Mouse (Mus musculus): ENCODE data around the gene Trim54. TPM values are rescaled to one million over a fixed set of nuclear protein-coding genes. Genes with fewer than 3 reads are reported as not detected.

Trim54 gene
- polyA plus RNA-seq, 1 experiment from 2014 or later = 16.3 TPM

DNA sequence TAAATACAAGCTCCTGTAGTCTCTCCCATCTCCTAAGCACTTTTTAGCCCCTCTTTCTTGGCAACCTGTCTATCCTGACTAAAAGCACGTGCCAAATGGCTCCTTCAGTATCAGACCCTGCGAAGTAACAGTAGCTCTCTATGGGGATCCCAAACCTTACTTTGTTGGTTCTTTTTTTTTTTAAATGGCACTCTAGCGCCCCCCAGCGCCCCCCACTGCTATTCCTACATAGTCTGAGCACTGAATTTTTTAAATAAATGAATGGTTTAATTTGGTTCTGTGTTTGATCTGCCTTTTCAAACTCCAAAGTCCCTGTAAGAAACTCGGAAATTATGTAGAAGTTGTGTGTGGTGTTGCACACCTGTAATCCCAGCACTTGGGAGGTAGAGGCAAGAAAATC lies 9.5 kb downstream of the Trim54 start:
- DNase-seq (ENCODE audit: low spot score) = no peak
- no peak overlapping the region for H3K9ac ChIP-seq (ENCODE audit: low read depth, low read length)
- no peaks in the 10 kb centered on the region for H3K36me3 ChIP-seq (ENCODE audit: control insufficient read depth, insufficient read depth, low read length)
- 43% methylated on average over 5 of the region's 5 CpGs for WGBS
- H3K27ac ChIP-seq (replicated peaks; ENCODE audit: low read depth, low read length) = no peak overlapping the region
- H3K27me3 ChIP-seq (replicated peaks; ENCODE audit: control insufficient read depth, insufficient read depth, low read length) = no peaks in the 10 kb centered on the region
- no peaks in the 10 kb centered on the region for H3K4me1 ChIP-seq (ENCODE audit: control insufficient read depth, insufficient read depth, low read length)
- no peak overlapping the region for H3K4me2 ChIP-seq (ENCODE audit: low read depth, low read length)
- H3K4me3 ChIP-seq (ENCODE audit: low read depth, low read length) = no peak overlapping the region
- no peaks in the 10 kb centered on the region for H3K9me3 ChIP-seq (ENCODE audit: control insufficient read depth, low read length)
- ATAC-seq (ENCODE audit: low read depth) = no peak

DNA sequence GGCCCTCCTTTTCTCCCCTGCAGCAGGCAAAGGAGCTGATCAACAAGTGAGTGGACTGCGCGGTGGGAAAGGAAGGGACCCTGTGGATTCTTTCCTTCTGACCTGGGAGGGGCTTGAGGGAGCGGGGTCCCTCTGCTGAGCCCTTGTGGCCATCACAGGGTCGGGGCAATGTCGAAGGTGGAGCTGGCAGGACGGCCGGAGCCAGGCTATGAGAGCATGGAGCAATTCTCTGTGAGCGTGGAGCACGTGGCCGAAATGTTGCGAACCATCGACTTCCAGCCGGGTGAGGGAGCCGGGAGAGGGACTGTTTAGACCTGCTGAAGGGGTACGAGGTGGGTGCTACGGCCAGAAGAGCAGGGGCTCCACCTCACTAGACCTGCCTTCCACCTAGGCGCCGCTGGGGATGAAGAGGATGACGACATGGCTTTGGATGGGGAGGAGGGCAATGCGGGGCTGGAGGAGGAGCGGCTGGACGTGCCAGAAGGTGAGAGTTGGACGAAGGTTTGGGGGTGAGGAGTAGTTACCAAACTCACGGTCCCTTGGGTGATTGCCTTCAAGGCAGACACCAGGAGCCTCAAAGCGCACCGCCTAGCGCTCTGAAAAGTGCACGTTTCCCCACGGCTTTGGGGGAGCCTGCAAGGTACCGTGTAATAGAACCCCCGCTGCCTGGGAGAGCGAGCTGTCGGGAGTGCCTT lies 20.4 kb downstream of the Trim54 start:
- 0 out of 2 replicates have a peak, but pooled peaks have one; percentile 30 for ATAC-seq (ENCODE audit: low read depth)
- Histone ChIP-seq H3K27me3 (replicated peaks; ENCODE audit: control insufficient read depth, insufficient read depth, low read length) (peaks cover 66% of the 10 kb centered on the region), H3K27ac (replicated peaks; ENCODE audit: low read depth, low read length) (no peak overlapping the region), H3K9me3 (ENCODE audit: control insufficient read depth, low read length) (no peaks in the 10 kb centered on the region), H3K9ac (ENCODE audit: low read depth, low read length) (no peak overlapping the region), H3K4me3 (ENCODE audit: low read depth, low read length) (no peak overlapping the region), H3K4me2 (ENCODE audit: low read depth, low read length) (peak overlapping the region; percentile 38; the same call in 1 of the 2 replicates), H3K4me1 (ENCODE audit: control insufficient read depth, insufficient read depth, low read length) (no peaks in the 10 kb centered on the region), H3K36me3 (ENCODE audit: control insufficient read depth, insufficient read depth, low read length) (0 out of 2 replicates have a peak, but pooled peaks cover 8% of the 10 kb centered on the region)
- no peak for DNase-seq (ENCODE audit: low spot score)
- 2% methylated on average over 28 of the region's 33 CpGs for WGBS

DNA sequence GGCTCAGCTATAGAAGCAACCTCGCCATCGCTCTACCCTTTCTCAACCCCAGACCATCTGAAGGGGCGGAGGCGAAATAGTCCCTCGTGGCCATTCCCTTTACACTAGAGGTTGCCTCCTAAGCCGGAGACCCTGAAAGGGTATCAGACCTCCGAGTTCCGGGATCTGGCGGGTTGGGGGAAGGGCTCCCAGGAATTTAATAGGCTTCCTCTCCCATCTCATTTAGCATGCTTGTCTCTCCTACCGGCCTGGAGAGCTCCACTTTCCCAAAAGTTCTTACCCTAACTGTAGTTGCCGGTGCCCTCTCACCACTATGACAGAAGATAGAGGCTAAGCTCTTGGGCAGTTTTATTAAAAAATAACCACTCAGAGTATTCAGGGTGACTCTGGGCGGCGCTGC lies 21.1 kb downstream of the Trim54 start:
- Histone ChIP-seq H3K36me3 (ENCODE audit: control insufficient read depth, insufficient read depth, low read length) (0 out of 2 replicates have a peak, but pooled peaks cover 10% of the 10 kb centered on the region), H3K27ac (replicated peaks; ENCODE audit: low read depth, low read length) (no peak overlapping the region), H3K4me1 (ENCODE audit: control insufficient read depth, insufficient read depth, low read length) (no peaks in the 10 kb centered on the region), H3K27me3 (replicated peaks; ENCODE audit: control insufficient read depth, insufficient read depth, low read length) (peaks cover 66% of the 10 kb centered on the region), H3K4me3 (ENCODE audit: low read depth, low read length) (peak overlapping the region; percentile 21), H3K4me2 (ENCODE audit: low read depth, low read length) (peak overlapping the region; percentile 38), H3K9ac (ENCODE audit: low read depth, low read length) (no peak overlapping the region), H3K9me3 (ENCODE audit: control insufficient read depth, low read length) (no peaks in the 10 kb centered on the region)
- DNase-seq (ENCODE audit: low spot score) (no peak), ATAC-seq (ENCODE audit: low read depth) (no peak)
- WGBS = under 1% methylated on average over 12 of the region's 13 CpGs

DNA sequence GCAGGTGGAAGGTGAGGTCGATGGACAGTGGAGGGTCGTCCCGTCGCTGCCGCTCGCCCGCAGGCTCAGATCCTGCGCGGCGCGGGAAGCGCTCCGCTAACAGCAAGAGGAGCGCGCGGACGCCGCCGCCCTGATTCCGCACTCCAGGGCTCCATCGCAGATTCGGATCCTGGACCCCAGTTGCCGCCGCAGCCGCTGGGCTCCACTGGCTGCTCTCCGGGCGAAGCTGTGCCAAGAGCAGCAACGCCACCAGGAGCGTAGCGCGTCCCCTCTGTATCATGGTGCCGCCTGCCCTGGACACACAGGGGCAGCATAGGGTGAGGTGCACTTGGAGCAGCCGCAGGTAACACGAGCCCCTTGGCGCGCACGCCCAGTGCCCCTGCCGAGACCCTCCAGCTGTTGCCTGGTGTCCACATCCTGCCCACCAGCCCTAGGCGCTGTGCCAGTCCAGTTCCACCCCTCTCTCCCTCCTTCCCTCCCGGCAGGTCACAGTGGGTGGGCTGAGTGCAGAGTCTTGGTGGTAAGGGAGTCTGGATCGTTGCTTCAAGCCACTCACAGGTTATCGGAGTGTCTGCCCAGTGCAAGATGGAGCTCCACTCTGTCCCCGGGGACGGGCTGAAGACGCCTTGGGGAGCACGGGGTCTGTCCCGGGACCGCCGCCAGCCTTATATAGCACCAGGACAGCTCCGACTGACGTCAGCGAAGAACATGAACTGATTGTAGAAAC lies 21.9 kb downstream of the Trim54 start, which contains the start of gene Ucn:
TSS of gene Ucn (minus strand) at position 589 of the 727 bp plus-strand sequence.
- DNase-seq (ENCODE audit: low spot score) (peak; percentile 20), ATAC-seq (ENCODE audit: low read depth) (no peak; the same call in 1 of the 2 replicates)
- no peaks in the 10 kb centered on the region for H3K4me1 ChIP-seq (ENCODE audit: control insufficient read depth, insufficient read depth, low read length)
- no peak within 1 kb of the TSS for H3K27ac ChIP-seq (replicated peaks; ENCODE audit: low read depth, low read length)
- no peaks in the 10 kb centered on the region for H3K9me3 ChIP-seq (ENCODE audit: control insufficient read depth, low read length)
- 2% methylated on average over 33 of the region's 52 CpGs for WGBS
- no peak within 1 kb of the TSS for H3K9ac ChIP-seq (ENCODE audit: low read depth, low read length)
- peaks cover 12% of the 10 kb centered on the region for H3K36me3 ChIP-seq (ENCODE audit: control insufficient read depth, insufficient read depth, low read length)
- H3K4me3 ChIP-seq (ENCODE audit: low read depth, low read length) = peak within 1 kb of the TSS; percentile 21
- peaks cover 66% of the 10 kb centered on the region for H3K27me3 ChIP-seq (replicated peaks; ENCODE audit: control insufficient read depth, insufficient read depth, low read length)
- peak within 1 kb of the TSS; percentile 38 for H3K4me2 ChIP-seq (ENCODE audit: low read depth, low read length)

DNA sequence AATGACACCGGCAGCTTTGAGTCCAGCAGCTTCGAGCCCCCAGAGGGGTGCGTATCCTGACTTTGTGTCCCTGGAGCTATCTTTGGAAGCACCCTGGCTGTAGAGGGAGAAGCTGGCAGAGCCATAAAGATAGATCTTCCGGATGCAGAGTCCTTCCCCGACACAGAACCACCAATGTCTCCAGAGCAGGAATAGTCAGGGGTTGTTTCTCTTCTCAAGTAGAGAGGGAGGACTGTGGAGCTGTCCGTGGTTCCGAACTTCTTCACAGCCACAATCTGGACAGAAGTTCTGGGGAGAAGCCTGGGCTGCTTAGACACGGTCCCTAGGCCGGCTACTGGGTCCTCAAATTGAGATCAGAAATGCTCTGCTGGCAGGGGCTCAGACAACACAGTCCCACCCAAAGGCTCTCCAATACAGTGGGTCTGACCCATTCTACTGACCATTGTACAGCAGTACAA lies 22.5 kb downstream of the Trim54 start:
- H3K4me1 ChIP-seq (ENCODE audit: control insufficient read depth, insufficient read depth, low read length) = no peaks in the 10 kb centered on the region
- no peak overlapping the region for H3K27ac ChIP-seq (replicated peaks; ENCODE audit: low read depth, low read length)
- 14% methylated on average over 9 of the region's 9 CpGs for WGBS
- DNase-seq (ENCODE audit: low spot score) (peak; percentile 48), ATAC-seq (ENCODE audit: low read depth) (no peak)
- H3K9ac ChIP-seq (ENCODE audit: low read depth, low read length) = no peak overlapping the region
- peak overlapping the region; percentile 38; the same call in 1 of the 2 replicates for H3K4me2 ChIP-seq (ENCODE audit: low read depth, low read length)
- peak overlapping the region; percentile 21; the same call in 1 of the 2 replicates for H3K4me3 ChIP-seq (ENCODE audit: low read depth, low read length)
- H3K36me3 ChIP-seq (ENCODE audit: control insufficient read depth, insufficient read depth, low read length) = peaks cover 14% of the 10 kb centered on the region
- no peaks in the 10 kb centered on the region for H3K9me3 ChIP-seq (ENCODE audit: control insufficient read depth, low read length)
- H3K27me3 ChIP-seq (replicated peaks; ENCODE audit: control insufficient read depth, insufficient read depth, low read length) = peaks cover 61% of the 10 kb centered on the region

DNA sequence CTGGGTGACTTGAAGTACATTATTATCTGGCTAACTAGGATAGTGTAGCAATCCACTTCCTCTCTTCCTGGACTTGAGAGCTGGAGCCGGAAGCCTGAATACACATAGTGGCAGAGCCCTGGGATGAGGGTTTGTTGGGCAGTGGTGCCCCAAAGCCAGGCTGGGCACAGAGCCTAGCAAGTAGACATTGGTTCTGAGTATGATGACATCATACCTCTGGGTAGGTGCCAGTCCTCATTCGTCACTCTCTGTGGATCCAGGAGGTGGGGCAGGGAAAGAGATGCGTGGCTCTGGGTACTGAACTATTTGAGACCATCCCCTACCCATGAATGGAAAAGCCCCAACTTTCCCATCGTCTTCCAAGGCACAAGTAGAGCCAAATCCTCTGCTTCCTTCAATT lies 33.3 kb downstream of the Trim54 start:
- no peak overlapping the region for H3K9ac ChIP-seq (ENCODE audit: low read depth, low read length)
- no peaks in the 10 kb centered on the region for H3K9me3 ChIP-seq (ENCODE audit: control insufficient read depth, low read length)
- ATAC-seq (ENCODE audit: low read depth) (no peak), DNase-seq (ENCODE audit: low spot score) (no peak)
- H3K4me3 ChIP-seq (ENCODE audit: low read depth, low read length) = no peak overlapping the region
- H3K36me3 ChIP-seq (ENCODE audit: control insufficient read depth, insufficient read depth, low read length) = peaks cover 30% of the 10 kb centered on the region; the same call in 1 of the 2 replicates
- H3K27ac ChIP-seq (replicated peaks; ENCODE audit: low read depth, low read length) = no peak overlapping the region
- H3K27me3 ChIP-seq (replicated peaks; ENCODE audit: control insufficient read depth, insufficient read depth, low read length) = no peaks in the 10 kb centered on the region
- peaks cover 5% of the 10 kb centered on the region; the same call in 1 of the 2 replicates for H3K4me1 ChIP-seq (ENCODE audit: control insufficient read depth, insufficient read depth, low read length)
- no peak overlapping the region for H3K4me2 ChIP-seq (ENCODE audit: low read depth, low read length)
- 90% methylated on average over 4 of the region's 4 CpGs for WGBS

DNA sequence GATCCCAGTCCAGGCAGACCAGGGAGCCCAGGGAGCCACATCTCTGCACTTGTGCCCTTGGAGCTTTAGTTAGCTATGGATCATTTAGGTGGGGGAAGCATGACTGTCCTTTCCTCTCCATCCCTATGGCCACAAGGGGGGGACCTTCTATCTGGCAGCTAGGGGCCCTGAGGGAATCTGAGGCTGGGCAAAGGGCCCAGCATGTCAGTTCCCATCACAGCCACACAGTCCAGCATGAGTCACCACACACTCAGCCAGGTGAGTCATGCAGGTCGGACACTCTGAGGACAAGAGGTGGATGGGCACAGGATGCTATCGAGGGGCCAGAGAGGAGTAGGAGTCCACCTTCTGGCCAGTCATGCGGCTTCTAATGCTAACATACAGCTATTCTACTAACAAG lies 35.2 kb downstream of the Trim54 start:
- no peaks in the 10 kb centered on the region for H3K9me3 ChIP-seq (ENCODE audit: control insufficient read depth, low read length)
- no peak overlapping the region for H3K4me3 ChIP-seq (ENCODE audit: low read depth, low read length)
- no peak for DNase-seq (ENCODE audit: low spot score)
- no peak overlapping the region for H3K4me2 ChIP-seq (ENCODE audit: low read depth, low read length)
- no peak overlapping the region for H3K27ac ChIP-seq (replicated peaks; ENCODE audit: low read depth, low read length)
- no peak for ATAC-seq (ENCODE audit: low read depth)
- peaks cover 27% of the 10 kb centered on the region for H3K36me3 ChIP-seq (ENCODE audit: control insufficient read depth, insufficient read depth, low read length)
- H3K4me1 ChIP-seq (ENCODE audit: control insufficient read depth, insufficient read depth, low read length) = peaks cover 5% of the 10 kb centered on the region; the same call in 1 of the 2 replicates
- WGBS = 97% methylated on average over 3 of the region's 3 CpGs
- no peak overlapping the region for H3K9ac ChIP-seq (ENCODE audit: low read depth, low read length)
- no peaks in the 10 kb centered on the region for H3K27me3 ChIP-seq (replicated peaks; ENCODE audit: control insufficient read depth, insufficient read depth, low read length)

DNA sequence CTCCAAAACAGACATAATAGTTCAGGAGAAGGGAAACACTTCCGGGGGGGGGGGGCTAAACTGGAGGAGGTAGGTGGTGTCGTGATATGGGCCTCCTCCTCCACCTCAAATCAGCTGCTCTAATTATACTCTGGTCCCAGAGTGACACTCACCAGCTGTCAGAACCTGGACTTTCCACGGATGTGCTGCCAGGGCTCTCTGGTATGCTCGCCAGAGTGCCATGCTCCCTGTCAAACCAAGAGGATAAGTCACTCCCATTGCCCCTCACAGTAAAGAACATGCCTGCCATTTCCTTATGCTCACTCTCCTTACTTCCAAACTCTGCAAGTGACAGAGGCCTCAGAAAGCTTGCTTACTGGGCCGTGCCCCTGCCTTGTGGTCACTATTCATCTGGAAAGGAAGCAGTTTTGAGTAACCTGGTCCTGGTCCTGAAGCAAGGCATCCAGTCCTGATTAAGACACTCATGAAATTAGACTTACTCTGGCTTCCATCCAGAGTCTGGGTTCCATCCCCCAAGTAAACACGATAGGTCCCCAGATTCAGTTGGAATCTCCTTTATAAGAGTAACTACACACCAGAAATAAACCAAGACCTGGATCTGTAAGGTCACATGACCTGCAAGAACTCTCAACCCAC lies 37.1 kb downstream of the Trim54 start:
- H3K27ac ChIP-seq (replicated peaks; ENCODE audit: low read depth, low read length) = 0 out of 2 replicates have a peak overlapping the region, but pooled peaks have one; percentile 67
- H3K36me3 ChIP-seq (ENCODE audit: control insufficient read depth, insufficient read depth, low read length) = peaks cover 40% of the 10 kb centered on the region
- H3K4me1 ChIP-seq (ENCODE audit: control insufficient read depth, insufficient read depth, low read length) = peaks cover 5% of the 10 kb centered on the region; the same call in 1 of the 2 replicates
- H3K9me3 ChIP-seq (ENCODE audit: control insufficient read depth, low read length) = no peaks in the 10 kb centered on the region
- WGBS = 41% methylated on average over 6 of the region's 6 CpGs
- peak overlapping the region; percentile 53 for H3K4me2 ChIP-seq (ENCODE audit: low read depth, low read length)
- ATAC-seq (ENCODE audit: low read depth) = 0 out of 2 replicates have a peak, but pooled peaks have one; percentile 3
- H3K4me3 ChIP-seq (ENCODE audit: low read depth, low read length) = peak overlapping the region; percentile 56
- DNase-seq (ENCODE audit: low spot score) = no peak
- H3K27me3 ChIP-seq (replicated peaks; ENCODE audit: control insufficient read depth, insufficient read depth, low read length) = no peaks in the 10 kb centered on the region
- peak overlapping the region; percentile 67 for H3K9ac ChIP-seq (ENCODE audit: low read depth, low read length)

Measured in embryonic facial prominence, embryonic 14.5 days (tissue).